Mouse (Mus musculus): ENCODE measurements around the gene Syn3.

DNA sequence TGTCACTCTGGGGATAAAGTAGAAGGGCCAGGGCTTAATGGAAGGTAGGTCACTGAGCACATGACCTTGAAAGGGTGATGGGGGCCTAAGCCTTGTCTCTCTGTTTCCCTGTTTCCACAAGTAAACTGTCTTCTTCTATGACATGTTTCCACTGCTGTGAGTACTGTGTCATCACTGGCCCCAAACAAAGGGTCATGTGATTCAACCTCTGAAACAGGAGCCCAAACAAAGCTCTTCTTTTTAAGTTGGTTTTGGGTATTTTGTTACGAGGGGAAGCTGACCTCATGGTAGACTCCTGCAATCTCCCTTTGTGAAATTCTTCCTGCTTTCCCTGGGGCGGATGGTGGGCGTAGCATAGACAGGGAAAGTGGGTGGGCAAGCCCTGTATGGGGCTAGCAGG, 438.4 kb downstream of the Syn3 start:
- TF ChIP-seq MAFK (IDR thresholded peaks at IDR 0.05; ENCODE audit: insufficient read depth, low read depth, low read length) = no peak
- TF ChIP-seq CHD2 (IDR thresholded peaks at IDR 0.05; ENCODE audit: low read depth, low read length) = no peak
